Mouse (Mus musculus) MEL (cell line): ENCODE data around the gene Snd1. TPM values are rescaled to one million over a fixed set of nuclear protein-coding genes. Genes with fewer than 3 reads are reported as not detected.

ENCODE experiments used
- DNase-seq: peaks from one replicate; pipeline ENCODE4 v3.0.0; 2011; ENCODE audit warnings: low read depth, low spot score
- H3K27ac ChIP-seq: 2 replicates; pipeline ENCODE4 v1.5.1; 2012; ENCODE audit warnings: low read depth, mild to moderate bottlenecking, control low read depth, low read length, moderate library complexity; ENCODE audit not compliant: control insufficient read depth
- H3K27me3 ChIP-seq, 2 experiments: fragments of 150-350 bp in 1 of 2; sonication (generic) in 1 of 2; 2 replicates each; pipeline ENCODE4 v1.6.1; 2012; ENCODE audit warnings: low read length in 2 of 2, mild to moderate bottlenecking in 2 of 2, improper control_type of control experiment in 1 of 2, moderate library complexity in 1 of 2; ENCODE audit not compliant: insufficient read depth in 2 of 2, control insufficient read depth in 1 of 2
- H3K36me3 ChIP-seq, 2 experiments: 2 replicates each; pipeline ENCODE4 v1.6.1; 2012 to 2014; ENCODE audit warnings: low read length in 2 of 2, improper control_type of control experiment in 1 of 2, inconsistent platforms in 1 of 2, mild to moderate bottlenecking in 1 of 2; ENCODE audit not compliant: insufficient read depth in 2 of 2, control insufficient read depth in 1 of 2
- H3K4me1 ChIP-seq, 2 experiments: fragments of 150-350 bp in 1 of 2; sonication (generic) in 1 of 2; 2 replicates each; pipeline ENCODE4 v1.6.1; 2012; ENCODE audit warnings: low read length in 2 of 2, improper control_type of control experiment in 1 of 2, mild to moderate bottlenecking in 1 of 2; ENCODE audit not compliant: insufficient read depth in 2 of 2, control insufficient read depth in 1 of 2
- H3K4me3 ChIP-seq, 2 experiments: fragments of 150-350 bp in 1 of 2; sonication (generic) in 1 of 2; 2 replicates each; pipeline ENCODE4 v1.5.1; 2012; ENCODE audit warnings: low read depth in 2 of 2, low read length in 2 of 2, mild to moderate bottlenecking in 2 of 2, moderate library complexity in 2 of 2, control low read depth in 1 of 2, improper control_type of control experiment in 1 of 2; ENCODE audit not compliant: control insufficient read depth in 1 of 2, insufficient read depth in 1 of 2
- H3K79me2 ChIP-seq: 2 replicates; pipeline ENCODE4 v1.6.1; 2012; ENCODE audit warnings: mild to moderate bottlenecking, low read length, moderate library complexity; ENCODE audit not compliant: control insufficient read depth, poor library complexity, insufficient read depth
- H3K9ac ChIP-seq: 2 replicates; pipeline ENCODE4 v1.6.1; 2012; ENCODE audit warnings: low read depth, mild to moderate bottlenecking, control low read depth, low read length, moderate library complexity; ENCODE audit not compliant: control insufficient read depth, poor library complexity, severe bottlenecking
- H3K9me3 ChIP-seq: fragments of 150-350 bp; sonication (generic); replicated peaks from 2 replicates; pipeline ENCODE4 v1.6.1; 2012; ENCODE audit warnings: mild to moderate bottlenecking, low read length, improper control_type of control experiment, moderate library complexity; ENCODE audit not compliant: insufficient read depth
- BHLHE40 ChIP-seq: IDR thresholded peaks from 2 replicates; pipeline ENCODE4 v1.6.1; 2012; ENCODE audit warnings: low read depth, mild to moderate bottlenecking, inconsistent platforms, low read length, improper control_type of control experiment, borderline replicate concordance
- CHD1 ChIP-seq: IDR thresholded peaks from 2 replicates; pipeline ENCODE4 v1.6.1; 2012; ENCODE audit warnings: low read depth, mild to moderate bottlenecking, inconsistent platforms, low read length, improper control_type of control experiment
- CTCF ChIP-seq, 3 experiments: IDR thresholded peaks in 2 of 3; conservative IDR thresholded peaks in 1 of 3; 2 replicates each; pipeline ENCODE4 v1.5.1; 2011 to 2012; ENCODE audit warnings: low read length in 3 of 3, low read depth in 2 of 3, mild to moderate bottlenecking in 2 of 3, improper control_type of control experiment in 1 of 3, inconsistent platforms in 1 of 3, mixed read lengths in 1 of 3, moderate library complexity in 1 of 3; ENCODE audit not compliant: control insufficient read depth in 1 of 3, insufficient read depth in 1 of 3, poor library complexity in 1 of 3, severe bottlenecking in 1 of 3
- EP300 ChIP-seq, 2 experiments: IDR thresholded peaks; 2 replicates each; pipeline ENCODE4 v1.6.1; 2011; ENCODE audit warnings: improper control_type of control experiment in 2 of 2, low read length in 2 of 2, low read depth in 1 of 2, mild to moderate bottlenecking in 1 of 2
- JUND ChIP-seq: IDR thresholded peaks from 2 replicates; pipeline ENCODE4 v1.6.1; 2011; ENCODE audit warnings: low read depth, mild to moderate bottlenecking, improper control_type of control experiment, low read length
- MAFK ChIP-seq: IDR thresholded peaks from 2 replicates; pipeline ENCODE4 v1.6.1; 2011; ENCODE audit warnings: low read depth, mild to moderate bottlenecking, low read length, improper control_type of control experiment, borderline replicate concordance
- MAX ChIP-seq: IDR thresholded peaks from 2 replicates; pipeline ENCODE4 v1.6.1; 2011; ENCODE audit warnings: low read length, improper control_type of control experiment
- MXI1 ChIP-seq: IDR thresholded peaks from 2 replicates; pipeline ENCODE4 v1.6.1; 2011; ENCODE audit warnings: mild to moderate bottlenecking, low read depth, low read length, improper control_type of control experiment
- MYB ChIP-seq: IDR thresholded peaks from 2 replicates; pipeline ENCODE4 v1.6.1; 2011; ENCODE audit warnings: mild to moderate bottlenecking, low read depth, low read length, improper control_type of control experiment
- NRF1 ChIP-seq: IDR thresholded peaks from 2 replicates; pipeline ENCODE4 v1.6.1; 2014; ENCODE audit warnings: low read depth, mild to moderate bottlenecking, inconsistent platforms, low read length, improper control_type of control experiment, moderate library complexity; ENCODE audit not compliant: poor library complexity, insufficient read depth, severe bottlenecking
- POLR2A ChIP-seq, 2 experiments: IDR thresholded peaks; 2 replicates each; pipeline ENCODE4 v1.6.1; 2011 to 2012; ENCODE audit warnings: low read length in 2 of 2, mild to moderate bottlenecking in 2 of 2, control low read depth in 1 of 2, improper control_type of control experiment in 1 of 2, low read depth in 1 of 2, moderate library complexity in 1 of 2; ENCODE audit not compliant: control insufficient read depth in 1 of 2, insufficient read depth in 1 of 2, poor library complexity in 1 of 2
- POLR2AphosphoS5 ChIP-seq: IDR thresholded peaks from 2 replicates; pipeline ENCODE4 v1.6.1; 2012; ENCODE audit warnings: low read depth, borderline replicate concordance, mild to moderate bottlenecking, inconsistent platforms, low read length, moderate library complexity, mixed read lengths
- RAD21 ChIP-seq: IDR thresholded peaks from 2 replicates; pipeline ENCODE4 v1.6.1; 2011; ENCODE audit warnings: mild to moderate bottlenecking, low read depth, low read length, improper control_type of control experiment
- RCOR1 ChIP-seq: IDR thresholded peaks from 2 replicates; pipeline ENCODE4 v1.6.1; 2012; ENCODE audit warnings: low read depth, mild to moderate bottlenecking, inconsistent platforms, low read length, improper control_type of control experiment
- SMC3 ChIP-seq: IDR thresholded peaks from 2 replicates; pipeline ENCODE4 v1.6.1; 2011; ENCODE audit warnings: low read depth, low read length, improper control_type of control experiment
- TBP ChIP-seq: IDR thresholded peaks from 2 replicates; pipeline ENCODE4 v1.8.0; 2011; ENCODE audit warnings: low read depth, low read length, improper control_type of control experiment
- UBTF ChIP-seq: IDR thresholded peaks from 2 replicates; pipeline ENCODE4 v1.6.1; 2012; ENCODE audit warnings: low read depth, mild to moderate bottlenecking, inconsistent platforms, low read length, improper control_type of control experiment, moderate library complexity, borderline replicate concordance; ENCODE audit not compliant: insufficient read depth
- USF1 ChIP-seq: IDR thresholded peaks from 2 replicates; pipeline ENCODE4 v1.6.1; 2014; ENCODE audit warnings: low read depth, mild to moderate bottlenecking, inconsistent platforms, low read length, improper control_type of control experiment, moderate library complexity
- USF2 ChIP-seq, 2 experiments: IDR thresholded peaks; 2 replicates each; pipeline ENCODE4 v1.6.1; 2011 to 2012; ENCODE audit warnings: improper control_type of control experiment in 2 of 2, low read length in 2 of 2, borderline replicate concordance in 1 of 2, inconsistent platforms in 1 of 2, low read depth in 1 of 2, mild to moderate bottlenecking in 1 of 2; ENCODE audit not compliant: insufficient read depth in 1 of 2
- ZC3H11A ChIP-seq: IDR thresholded peaks from 2 replicates; pipeline ENCODE4 v1.6.1; 2012; ENCODE audit warnings: low read depth, mild to moderate bottlenecking, inconsistent platforms, low read length, improper control_type of control experiment
- ZMIZ1 ChIP-seq: IDR thresholded peaks from 2 replicates; pipeline ENCODE4 v1.6.1; 2012; ENCODE audit warnings: low read depth, mild to moderate bottlenecking, inconsistent platforms, low read length, improper control_type of control experiment, moderate library complexity
- polyA plus RNA-seq, 2 experiments: library from polyadenylated mRNA; stranded (reverse) in 1 of 2; unstranded in 1 of 2; fragments of >175 nt in 1 of 2; fragments of >200 nt in 1 of 2; gene quantifications; 2 replicates each; pipeline versions ENCODE4 v1.2.1 to v1.2.4; 2012; ENCODE audit warnings: low replicate concordance in 2 of 2, low read depth in 1 of 2; ENCODE audit not compliant: insufficient read length in 2 of 2, insufficient read depth in 1 of 2, missing spikeins in 1 of 2
- total RNA-seq: library from RNA; depleted of rRNA; stranded (reverse); fragments of 300-350 nt; gene quantifications from 2 replicates; pipeline ENCODE4 v1.2.3, GENCODE M21; 2012

Snd1 gene
- total and polyA plus RNA-seq, 3 experiments = 192 to 280 TPM; not detected in 1

DNA sequence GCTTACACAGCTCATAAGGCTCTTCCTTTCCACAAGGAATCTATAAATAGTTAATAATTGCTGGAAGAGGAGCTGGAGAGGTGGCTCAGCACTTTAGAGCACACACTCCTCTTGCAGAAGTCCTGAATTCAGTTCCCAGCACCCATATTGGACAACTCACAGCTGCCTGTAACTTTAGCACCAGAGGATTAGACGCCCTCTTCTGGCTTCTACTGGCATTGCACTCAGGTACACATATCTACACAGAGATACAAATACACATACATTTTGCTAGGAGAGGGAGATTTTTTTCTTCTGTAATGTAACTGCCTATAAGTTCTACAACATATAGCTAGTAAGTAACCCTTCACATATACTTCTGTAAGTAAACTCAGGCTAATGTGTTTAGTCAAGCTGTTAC lies 440.0 kb downstream of the Snd1 start:
- Histone ChIP-seq H3K27ac (no peak overlapping the region), H3K9me3 (no peaks in the 10 kb centered on the region), H3K79me2 (no peaks in the 10 kb centered on the region), H3K4me1 (no peaks in the 10 kb centered on the region), H3K36me3 (no peaks in the 10 kb centered on the region), H3K27me3 (peaks cover 2 to 5% of the 10 kb centered on the region in 2 experiments; a peak in 2 of 4 replicates), H3K9ac (no peak overlapping the region), H3K4me3 (no peak overlapping the region)
- peak; percentile 42 for DNase-seq
- TF ChIP-seq CTCF (IDR thresholded peaks at IDR 0.05 in 2 of 3, conservative IDR thresholded peaks at IDR 0.05 in 1 of 3; ENCODE audit: control insufficient read depth in 1 of 3, insufficient read depth in 1 of 3, low read depth in 2 of 3, low read length in 3 of 3, poor library complexity in 1 of 3, severe bottlenecking in 1 of 3) = peak; percentile 11 to 60 (median 43); a peak in 4 of 6 replicates
- TF ChIP-seq RAD21 = peak; percentile 17
- peak; percentile 42 for TF ChIP-seq SMC3
- TF ChIP-seq MAX = no peak

DNA sequence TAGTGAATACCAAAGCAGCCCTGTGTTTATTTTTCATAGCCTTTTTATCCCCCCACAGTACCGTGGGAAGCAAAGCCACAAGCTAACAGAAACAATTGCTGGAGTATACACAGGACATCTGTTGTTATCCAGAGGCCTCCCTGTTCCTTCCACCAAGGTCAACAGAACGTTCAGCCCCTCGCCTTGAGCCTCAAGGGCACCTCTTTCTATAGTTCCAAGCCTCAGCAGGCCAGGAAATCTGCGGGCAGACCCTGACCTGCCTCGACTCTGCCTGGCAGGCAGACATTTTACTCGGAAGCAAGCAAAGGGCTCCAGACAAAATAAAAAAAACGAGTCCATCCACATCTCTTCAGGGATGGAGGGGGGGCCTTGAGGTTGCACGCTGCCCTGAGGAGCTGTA lies 441.7 kb downstream of the Snd1 start:
- H3K36me3 ChIP-seq = no peaks in the 10 kb centered on the region
- H3K4me3 ChIP-seq = no peak overlapping the region
- TF ChIP-seq USF1 (no peak), NRF1 (no peak), JUND (no peak), ZMIZ1 (no peak), MAFK (no peak), CHD1 (no peak), RAD21 (no peak), TBP (no peak), EP300 (IDR thresholded peaks at IDR 0.05; ENCODE audit: low read depth in 1 of 2, low read length in 2 of 2) (no peak), USF2 (IDR thresholded peaks at IDR 0.05; ENCODE audit: borderline replicate concordance in 1 of 2, insufficient read depth in 1 of 2, low read depth in 1 of 2, low read length in 2 of 2) (no peak), SMC3 (no peak), MXI1 (no peak), RCOR1 (no peak), POLR2A (IDR thresholded peaks at IDR 0.05; ENCODE audit: control insufficient read depth in 1 of 2, insufficient read depth in 1 of 2, low read depth in 1 of 2, low read length in 2 of 2, poor library complexity in 1 of 2) (no peak), UBTF (no peak), POLR2AphosphoS5 (no peak), BHLHE40 (no peak), MYB (no peak), ZC3H11A (no peak)
- no peak overlapping the region for H3K9ac ChIP-seq
- no peak overlapping the region for H3K27ac ChIP-seq
- peaks cover 0 to 5% of the 10 kb centered on the region in 2 experiments; a peak in 2 of 4 replicates for H3K27me3 ChIP-seq
- H3K9me3 ChIP-seq = no peaks in the 10 kb centered on the region
- no peaks in the 10 kb centered on the region for H3K79me2 ChIP-seq
- no peaks in the 10 kb centered on the region for H3K4me1 ChIP-seq
- DNase-seq = no peak
